Mouse (Mus musculus): Measurements from ENCODE around the gene Smim10l2a. TPM values are rescaled to one million over a fixed set of nuclear protein-coding genes. Genes with fewer than 3 reads are reported as not detected.

Smim10l2a gene
- polyA plus RNA-seq, 1 experiment from 2014 or later: 5.7 TPM

DNA sequence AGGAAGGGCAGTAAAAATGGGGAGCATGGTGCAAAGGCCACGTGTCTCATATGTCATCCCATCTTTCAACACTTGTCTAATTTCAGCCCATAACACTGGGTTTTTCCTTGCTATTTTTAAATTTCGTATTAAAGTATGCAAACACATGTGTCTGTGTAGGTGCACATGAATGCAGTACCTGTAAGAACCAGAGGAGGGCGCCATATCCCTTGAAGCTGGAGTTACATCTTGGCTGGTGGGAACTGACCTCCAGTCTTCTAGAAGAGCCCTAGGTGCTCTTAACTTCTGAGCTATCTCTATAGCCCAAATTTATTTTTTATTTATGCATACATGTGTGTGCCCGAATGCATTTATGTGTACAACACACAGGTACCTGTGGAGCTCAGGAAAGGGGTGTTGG lies 43.2 kb downstream of the Smim10l2a start:
- no peaks in the 10 kb centered on the region for H3K36me3 ChIP-seq
- WGBS: 72% methylated on average over 4 of the region's 4 CpGs
- ATAC-seq (ENCODE audit: insufficient read depth, low FRiP score, low read depth): no peak

More for the DNA sequence above, 43.2 kb downstream of the Smim10l2a start:
- H3K9ac ChIP-seq: no peak overlapping the region
- H3K9me3 ChIP-seq: no peaks in the 10 kb centered on the region
- H3K27ac ChIP-seq: no peak overlapping the region
- no peaks in the 10 kb centered on the region for H3K27me3 ChIP-seq (replicated peaks)
- H3K4me1 ChIP-seq: no peaks in the 10 kb centered on the region
- no peak overlapping the region for H3K4me3 ChIP-seq (replicated peaks)
- H3K4me2 ChIP-seq: no peak overlapping the region

Other genes with a start within 250 kb of the Smim10l2a start
- gene 3830403N18Rik, start 238.0 kb upstream of the Smim10l2a start, polyA plus RNA-seq (2015; fragmentation: Nextera tagmentation; extraction: Ambion mirVana): 1.2 and 2.1 TPM in 2 replicates
- gene Gm773, start 161.7 kb upstream of the Smim10l2a start, polyA plus RNA-seq (2015; fragmentation: Nextera tagmentation; extraction: Ambion mirVana): not detected in 2 replicates
- gene Zfp449, start 28.2 kb upstream of the Smim10l2a start, polyA plus RNA-seq (2015; fragmentation: Nextera tagmentation; extraction: Ambion mirVana): 7.5 and 9.8 TPM in 2 replicates
- gene Gm2174, start 73.4 kb downstream of the Smim10l2a start, polyA plus RNA-seq (2015; fragmentation: Nextera tagmentation; extraction: Ambion mirVana): 1.2 and 4.2 TPM in 2 replicates
- 25.3 and 25.5 TPM in 2 replicates for gene Ints6l, start 80.3 kb downstream of the Smim10l2a start, polyA plus RNA-seq (2015; fragmentation: Nextera tagmentation; extraction: Ambion mirVana)
- not detected in 2 replicates for gene Gm10477, start 150.2 kb downstream of the Smim10l2a start, polyA plus RNA-seq (2015; fragmentation: Nextera tagmentation; extraction: Ambion mirVana)
- gene Gm648, start 175.0 kb downstream of the Smim10l2a start, polyA plus RNA-seq (2015; fragmentation: Nextera tagmentation; extraction: Ambion mirVana): not detected in 2 replicates
- 21.2 and 24.8 TPM in 2 replicates for gene Mmgt1, start 223.5 kb downstream of the Smim10l2a start, polyA plus RNA-seq (2015; fragmentation: Nextera tagmentation; extraction: Ambion mirVana)
- gene Slc9a6, start 235.2 kb downstream of the Smim10l2a start, polyA plus RNA-seq (2015; fragmentation: Nextera tagmentation; extraction: Ambion mirVana): 12.0 and 13.5 TPM in 2 replicates

All from stomach, embryonic 15.5 days (tissue).